ENCODE assay signal across 18 mouse cellular contexts in genomic region chr8:64901527-64902156, GRCm38 (mm10). TPM values are rescaled to one million over a fixed set of nuclear protein-coding genes. Genes with fewer than 3 reads are reported as not detected.
DNase-seq lines count a peak whose midpoint lies in the region; ATAC-seq and TF ChIP-seq lines count a peak whose summit lies in the region.
"Had no signal": no experiment of that assay in that cellular context is flagged by ENCODE, and none has a peak within 500 bp of the region (broad histone marks: within the 10 kb centered on the region; RNA-seq: fewer than 3 reads in every experiment).

No protein-coding gene starts in this region.

- no peak for TF ChIP-seq CTCF in intestine, postnatal 0 days (IDR thresholded peaks at IDR 0.05; ENCODE audit: low read depth)
- TF ChIP-seq CTCF in brain, embryonic 14.5 days (IDR thresholded peaks at IDR 0.05; ENCODE audit: borderline replicate concordance, extremely low read depth, insufficient read depth, insufficient read length): no peak
- no peak for TF ChIP-seq CTCF in forebrain, postnatal 0 days (IDR thresholded peaks at IDR 0.05; ENCODE audit: low read depth)

- ATAC-seq in intestine, embryonic 14.5 days (replicated peaks; ENCODE audit: low FRiP score, low TSS enrichment, low read depth): 0 out of 2 replicates have a peak, but pooled peaks have one; percentile 19
- no peak for ATAC-seq in intestine, postnatal 0 days
- ATAC-seq in lung, embryonic 16.5 days (ENCODE audit: low read depth): peak; percentile 81
- peak; percentile 58; the same call in 1 of the 2 replicates for ATAC-seq in stomach, embryonic 15.5 days (ENCODE audit: insufficient read depth, low FRiP score, low read depth)
- no peak for ATAC-seq in forebrain, postnatal 0 days
- ATAC-seq: forebrain, embryonic 13.5 days had no signal

- H3K4me3 ChIP-seq in intestine, embryonic 14.5 days (ENCODE audit: low read depth, low read length): no peak overlapping the region
- no peak overlapping the region for H3K4me3 ChIP-seq in intestine, postnatal 0 days (ENCODE audit: low read depth, low read length)
- H3K4me3 ChIP-seq in lung, embryonic 16.5 days (ENCODE audit: low read length): no peak overlapping the region
- no peak overlapping the region for H3K4me3 ChIP-seq in stomach, embryonic 15.5 days (replicated peaks)
- no peak overlapping the region for H3K4me3 ChIP-seq in forebrain, postnatal 0 days (ENCODE audit: low read depth, low read length)
- H3K4me3 ChIP-seq: embryonic facial prominence, embryonic 10.5 days; forebrain, embryonic 13.5 days; heart, embryonic 13.5 days; hindbrain, embryonic 15.5 days had no signal

- no peaks in the 10 kb centered on the region for H3K36me3 ChIP-seq in intestine, embryonic 14.5 days (ENCODE audit: control insufficient read depth, insufficient read depth, low read length)
- H3K36me3 ChIP-seq in intestine, postnatal 0 days (ENCODE audit: control insufficient read depth, insufficient read depth): no peaks in the 10 kb centered on the region
- no peaks in the 10 kb centered on the region for H3K36me3 ChIP-seq in lung, embryonic 16.5 days (ENCODE audit: control insufficient read depth, insufficient read depth, low read length)
- no peaks in the 10 kb centered on the region for H3K36me3 ChIP-seq in stomach, embryonic 15.5 days
- H3K36me3 ChIP-seq in forebrain, postnatal 0 days (ENCODE audit: insufficient read depth): no peaks in the 10 kb centered on the region
- H3K36me3 ChIP-seq: embryonic facial prominence, embryonic 10.5 days; heart, embryonic 13.5 days; hindbrain, embryonic 15.5 days had no signal

- H3K9me3 ChIP-seq in intestine, embryonic 14.5 days (ENCODE audit: control insufficient read depth, low read length): no peaks in the 10 kb centered on the region
- H3K9me3 ChIP-seq in intestine, postnatal 0 days (ENCODE audit: control insufficient read depth): no peaks in the 10 kb centered on the region
- H3K9me3 ChIP-seq in lung, embryonic 16.5 days (ENCODE audit: control insufficient read depth, low read length): no peaks in the 10 kb centered on the region
- no peaks in the 10 kb centered on the region for H3K9me3 ChIP-seq in stomach, embryonic 15.5 days
- H3K9me3 ChIP-seq in forebrain, postnatal 0 days (ENCODE audit: low read length): no peaks in the 10 kb centered on the region
- H3K9me3 ChIP-seq: embryonic facial prominence, embryonic 10.5 days; forebrain, embryonic 13.5 days; heart, embryonic 13.5 days; hindbrain, embryonic 15.5 days had no signal

- peak; percentile 32 for DNase-seq in intestine, embryonic 14.5 days (ENCODE audit: low spot score)
- DNase-seq in lung, adult 18-20 months: no peak
- DNase-seq in brain, embryonic 14.5 days (ENCODE audit: low read depth): peak; percentile 4
- no peak for DNase-seq in forebrain, postnatal 0 days
- no peak for DNase-seq in gastrocnemius, postnatal 25 days
- DNase-seq: adrenal gland, adult 2 months; adrenal gland, postnatal 25 days; cerebellum, adult 2 months; cerebellum, postnatal 10 days; heart, postnatal 36 days had no signal

- TF ChIP-seq POLR2A in brain, embryonic 14.5 days (IDR thresholded peaks at IDR 0.05; ENCODE audit: borderline replicate concordance, extremely low read depth, insufficient read depth, insufficient read length, poor library complexity, severe bottlenecking): no peak

- no peak overlapping the region for H3K27ac ChIP-seq in intestine, embryonic 14.5 days (ENCODE audit: low read depth)
- no peak overlapping the region for H3K27ac ChIP-seq in intestine, postnatal 0 days (ENCODE audit: low read depth, low read length)
- H3K27ac ChIP-seq in lung, embryonic 16.5 days (ENCODE audit: low read length): no peak overlapping the region
- no peak overlapping the region for H3K27ac ChIP-seq in stomach, embryonic 15.5 days
- H3K27ac ChIP-seq in forebrain, postnatal 0 days (ENCODE audit: low read depth, low read length): no peak overlapping the region
- H3K27ac ChIP-seq: embryonic facial prominence, embryonic 10.5 days; forebrain, embryonic 13.5 days; heart, embryonic 13.5 days; hindbrain, embryonic 15.5 days had no signal

- H3K9ac ChIP-seq in intestine, embryonic 14.5 days (ENCODE audit: low read length): no peak overlapping the region
- no peak overlapping the region for H3K9ac ChIP-seq in intestine, postnatal 0 days (ENCODE audit: low read depth, low read length)
- no peak overlapping the region for H3K9ac ChIP-seq in lung, embryonic 16.5 days (ENCODE audit: low read length)
- H3K9ac ChIP-seq in stomach, embryonic 15.5 days: no peak overlapping the region
- no peak overlapping the region for H3K9ac ChIP-seq in forebrain, postnatal 0 days
- H3K9ac ChIP-seq: forebrain, embryonic 13.5 days; heart, embryonic 13.5 days; hindbrain, embryonic 15.5 days had no signal

- WGBS in intestine, embryonic 14.5 days: 33% methylated on average over 7 of the region's 7 CpGs
- WGBS in intestine, postnatal 0 days: 42% methylated on average over 7 of the region's 7 CpGs
- 38% methylated on average over 7 of the region's 7 CpGs for WGBS in lung, embryonic 16.5 days
- 32% methylated on average over 7 of the region's 7 CpGs for WGBS in stomach, embryonic 15.5 days
- WGBS in forebrain, postnatal 0 days: 58% methylated on average over 7 of the region's 7 CpGs

- no peaks in the 10 kb centered on the region for H3K4me1 ChIP-seq in intestine, embryonic 14.5 days (replicated peaks; ENCODE audit: control insufficient read depth, insufficient read depth, low read length)
- H3K4me1 ChIP-seq in intestine, postnatal 0 days (replicated peaks; ENCODE audit: control insufficient read depth, insufficient read depth, low read length): no peaks in the 10 kb centered on the region
- H3K4me1 ChIP-seq in lung, embryonic 16.5 days (replicated peaks; ENCODE audit: control insufficient read depth, insufficient read depth, low read length): peaks cover 6% of the 10 kb centered on the region; the same call in 1 of the 2 replicates
- H3K4me1 ChIP-seq in stomach, embryonic 15.5 days: no peaks in the 10 kb centered on the region
- H3K4me1 ChIP-seq in forebrain, postnatal 0 days (ENCODE audit: insufficient read depth): no peaks in the 10 kb centered on the region
- H3K4me1 ChIP-seq: embryonic facial prominence, embryonic 10.5 days; heart, embryonic 13.5 days; hindbrain, embryonic 15.5 days had no signal

- H3K4me2 ChIP-seq in intestine, embryonic 14.5 days (ENCODE audit: low read length): peak overlapping the region; percentile 16
- H3K4me2 ChIP-seq in intestine, postnatal 0 days (replicated peaks; ENCODE audit: low read depth): no peak overlapping the region
- H3K4me2 ChIP-seq in lung, embryonic 16.5 days (ENCODE audit: low read depth, low read length): peak overlapping the region; percentile 25
- H3K4me2 ChIP-seq in stomach, embryonic 15.5 days: peak overlapping the region; percentile 23; the same call in 1 of the 2 replicates
- no peak overlapping the region for H3K4me2 ChIP-seq in forebrain, postnatal 0 days (ENCODE audit: low read depth)
- H3K4me2 ChIP-seq: forebrain, embryonic 13.5 days; heart, embryonic 13.5 days; hindbrain, embryonic 15.5 days had no signal

- no peaks in the 10 kb centered on the region for H3K27me3 ChIP-seq in intestine, embryonic 14.5 days (replicated peaks; ENCODE audit: control insufficient read depth, insufficient read depth, low read length)
- no peaks in the 10 kb centered on the region for H3K27me3 ChIP-seq in intestine, postnatal 0 days (replicated peaks; ENCODE audit: control insufficient read depth, insufficient read depth, low read length)
- no peaks in the 10 kb centered on the region for H3K27me3 ChIP-seq in lung, embryonic 16.5 days (ENCODE audit: control insufficient read depth, insufficient read depth, low read depth, low read length)
- H3K27me3 ChIP-seq in stomach, embryonic 15.5 days (replicated peaks): no peaks in the 10 kb centered on the region
- no peaks in the 10 kb centered on the region for H3K27me3 ChIP-seq in forebrain, postnatal 0 days (ENCODE audit: insufficient read depth, low read length)
- H3K27me3 ChIP-seq: CH12.LX; forebrain, embryonic 13.5 days; heart, embryonic 13.5 days; hindbrain, embryonic 15.5 days had no signal

RNA-seq across cellular contexts. Expression of gene Tmem192, which starts 45.3 kb away (rescaled TPM):
- 36.4 and 44.1 TPM in 2 replicates for polyA plus RNA-seq in intestine, embryonic 14.5 days (2014; fragmentation: Nextera tagmentation; extraction: Ambion mirVana)
- polyA plus RNA-seq in intestine, postnatal 0 days (2015; fragmentation: Nextera tagmentation; extraction: Ambion mirVana): 89.2 and 90.4 TPM in 2 replicates
- 26.9 and 27.5 TPM in 2 replicates for polyA plus RNA-seq in lung, embryonic 16.5 days (2015; fragmentation: Nextera tagmentation; extraction: Ambion mirVana)
- 15.2 and 17.7 TPM in 2 replicates for polyA plus RNA-seq in brain, embryonic 14.5 days (2012; rRNA removed)
- polyA plus RNA-seq in stomach, embryonic 15.5 days (2015; fragmentation: Nextera tagmentation; extraction: Ambion mirVana): 31.8 and 32.1 TPM in 2 replicates
- total RNA-seq in forebrain, postnatal 0 days (2014; rRNA removed): 10.8 and 14.5 TPM in 2 replicates
- polyA plus RNA-seq in forebrain, postnatal 0 days (2015; fragmentation: Nextera tagmentation; extraction: Ambion mirVana): 35.9 and 38.0 TPM in 2 replicates
- total RNA-seq in gastrocnemius, postnatal 25 days (2021): 10 to 100 TPM; 13.4 to 14.4 TPM

RNA-seq across cellular contexts. Expression of gene Klhl2, which starts 51.8 kb away (rescaled TPM):
- polyA plus RNA-seq in intestine, embryonic 14.5 days (2014; fragmentation: Nextera tagmentation; extraction: Ambion mirVana): 12.4 and 18.1 TPM in 2 replicates
- 9.9 and 10.7 TPM in 2 replicates for polyA plus RNA-seq in intestine, postnatal 0 days (2015; fragmentation: Nextera tagmentation; extraction: Ambion mirVana)
- polyA plus RNA-seq in lung, embryonic 16.5 days (2015; fragmentation: Nextera tagmentation; extraction: Ambion mirVana): 3.9 and 4.2 TPM in 2 replicates
- polyA plus RNA-seq in brain, embryonic 14.5 days (2012; rRNA removed): 41.2 and 44.9 TPM in 2 replicates
- polyA plus RNA-seq in stomach, embryonic 15.5 days (2015; fragmentation: Nextera tagmentation; extraction: Ambion mirVana): 18.4 and 19.5 TPM in 2 replicates
- total RNA-seq in forebrain, postnatal 0 days (2014; rRNA removed): 70.5 and 78.2 TPM in 2 replicates
- 31.8 and 43.6 TPM in 2 replicates for polyA plus RNA-seq in forebrain, postnatal 0 days (2015; fragmentation: Nextera tagmentation; extraction: Ambion mirVana)
- total RNA-seq in gastrocnemius, postnatal 25 days (2021): 1 to 10 TPM; 5.3 to 6.6 TPM

Comparison
In these comparisons a context has a peak if more than half of its experiments do, and no peak if none do; other contexts are left out.
1. ATAC-seq: peak in intestine, embryonic 14.5 days (single experiment), lung, embryonic 16.5 days (single experiment) and stomach, embryonic 15.5 days (single experiment); none in intestine, postnatal 0 days (single experiment) and forebrain, postnatal 0 days (single experiment).
2. H3K4me2 ChIP-seq: peak in intestine, embryonic 14.5 days (single experiment), lung, embryonic 16.5 days (single experiment) and stomach, embryonic 15.5 days (single experiment); none in intestine, postnatal 0 days (single experiment) and forebrain, postnatal 0 days (single experiment).
3. DNase-seq: peak in intestine, embryonic 14.5 days (single experiment) and brain, embryonic 14.5 days (single experiment); none in lung, adult 18-20 months (0 of 2), forebrain, postnatal 0 days (single experiment) and gastrocnemius, postnatal 25 days (single experiment).